Mouse (Mus musculus) lung, adult 2 months (tissue): ENCODE measurements around the gene Csrp3. TPM values are rescaled to one million over a fixed set of nuclear protein-coding genes. Genes with fewer than 3 reads are reported as not detected.

Source experiments
- DNase-seq: peaks from one replicate; pipeline ENCODE4 v3.0.0; 2022
- H3K4me1 ChIP-seq: fragments of 200-500 bp; 2 replicates; pipeline ENCODE4 v1.6.1; 2011; ENCODE audit warnings: low read length; ENCODE audit not compliant: control insufficient read depth, insufficient read depth
- H3K4me3 ChIP-seq: fragments of 200-500 bp; replicated peaks from 2 replicates; pipeline ENCODE3; 2011; ENCODE audit warnings: low read depth, mild to moderate bottlenecking, control low read depth, low read length; ENCODE audit errors: extremely low read depth
- CTCF ChIP-seq: fragments of 200-500 bp; IDR thresholded peaks from 2 replicates; pipeline ENCODE4 v1.5.1; 2011; ENCODE audit warnings: mild to moderate bottlenecking, low read length, control low read depth; ENCODE audit not compliant: insufficient read depth
- POLR2A ChIP-seq: fragments of 200-500 bp; IDR thresholded peaks from 2 replicates; pipeline ENCODE4 v1.6.1; 2011; ENCODE audit warnings: low read depth, mild to moderate bottlenecking, control low read depth, low read length, borderline replicate concordance; ENCODE audit errors: extremely low read depth
- WGBS: fragments of 180-500 bp; shearing (Covaris S2); methylation state at CpG from one replicate; pipeline ENCODE4 v1.1.7; 2018; 5-methylcytosine and 5-hydroxymethylcytosine counted together
- polyA plus RNA-seq: library from polyadenylated mRNA; depleted of rRNA; stranded (reverse); fragments of >200 nt; gene quantifications from 2 replicates; pipeline ENCODE4 v1.2.3, GENCODE M21; 2012

Csrp3 gene
- polyA plus RNA-seq, 1 experiment: 38.0 TPM

GRCm38 (mm10) chr7:48810652-48811051, 37.2 kb downstream of the Csrp3 start:
- DNase-seq: no peak
- Histone ChIP-seq H3K4me1 (no peaks in the 10 kb centered on the region), H3K4me3 (no peak overlapping the region)
- TF ChIP-seq POLR2A (no peak), CTCF (no peak)
- 97% methylated on average over 1 of the region's 1 CpGs for WGBS

GRCm38 (mm10) chr7:48806587-48806986, 41.2 kb downstream of the Csrp3 start:
- WGBS: 95% methylated on average over 4 of the region's 4 CpGs
- H3K4me3 ChIP-seq: no peak overlapping the region

GRCm38 (mm10) chr7:48803381-48803780, 44.5 kb downstream of the Csrp3 start:
- TF ChIP-seq POLR2A (no peak), CTCF (no peak)
- no peak for DNase-seq
- Histone ChIP-seq H3K4me1 (no peaks in the 10 kb centered on the region), H3K4me3 (no peak overlapping the region)
- 83% methylated on average over 7 of the region's 7 CpGs for WGBS

More at GRCm38 (mm10) chr7:48806587-48806986, 41.2 kb downstream of the Csrp3 start:
- no peaks in the 10 kb centered on the region for H3K4me1 ChIP-seq
- no peak for DNase-seq
- TF ChIP-seq CTCF: no peak
- no peak for TF ChIP-seq POLR2A

- 72% methylated on average over 3 of the region's 3 CpGs for WGBS
- no peaks in the 10 kb centered on the region; the same call in 1 of the 2 replicates for H3K4me1 ChIP-seq
- no peak overlapping the region for H3K4me3 ChIP-seq
- no peak for DNase-seq
- TF ChIP-seq CTCF (no peak), POLR2A (no peak)
Measured at GRCm38 (mm10) chr7:48795130-48795529, 52.7 kb downstream of the Csrp3 start.

GRCm38 (mm10) chr7:48791412-48791811, 56.4 kb downstream of the Csrp3 start:
- no peak for DNase-seq
- no peak overlapping the region for H3K4me3 ChIP-seq
- no peaks in the 10 kb centered on the region; the same call in 1 of the 2 replicates for H3K4me1 ChIP-seq
- 85% methylated on average over 3 of the region's 3 CpGs for WGBS
- TF ChIP-seq POLR2A (no peak), CTCF (no peak)

- WGBS: 74% methylated on average over 4 of the region's 4 CpGs
- Histone ChIP-seq H3K4me3 (no peak overlapping the region), H3K4me1 (no peaks in the 10 kb centered on the region; the same call in 1 of the 2 replicates)
- TF ChIP-seq POLR2A (no peak), CTCF (no peak)
- DNase-seq: no peak
Measured at GRCm38 (mm10) chr7:48790117-48790516, 57.7 kb downstream of the Csrp3 start.

- Histone ChIP-seq H3K4me3 (peak within 1 kb of the TSS; percentile 72), H3K4me1 (no peaks in the 10 kb centered on the region; the same call in 1 of the 2 replicates)
- TF ChIP-seq POLR2A: 0 out of 2 replicates have a peak, but pooled peaks have one; percentile 31
- TF ChIP-seq CTCF: no peak
- peak; percentile 89 for DNase-seq
- WGBS: under 1% methylated on average over 56 of the region's 57 CpGs
Measured at GRCm38 (mm10) chr7:48788851-48789572, 58.8 kb downstream of the Csrp3 start, which contains the start of gene Zdhhc13. TSS of gene Zdhhc13 (plus strand) at chr7:48789003.

- peak overlapping the region; percentile 2 for H3K4me3 ChIP-seq
- no peak for DNase-seq
- WGBS: 66% methylated on average over 3 of the region's 3 CpGs
- TF ChIP-seq CTCF (no peak), POLR2A (no peak)
- H3K4me1 ChIP-seq: no peaks in the 10 kb centered on the region; the same call in 1 of the 2 replicates
Measured at GRCm38 (mm10) chr7:48788348-48788747, 59.5 kb downstream of the Csrp3 start.

- Histone ChIP-seq H3K4me3 (no peak overlapping the region), H3K4me1 (no peaks in the 10 kb centered on the region)
- TF ChIP-seq POLR2A (no peak), CTCF (no peak)
- no peak for DNase-seq
- WGBS: 72% methylated on average over 11 of the region's 11 CpGs
Measured at GRCm38 (mm10) chr7:48784773-48785523, 62.9 kb downstream of the Csrp3 start.
